Mouse (Mus musculus) lung, postnatal 0 days (tissue): ENCODE results near the gene Gm45521.

Source experiments
- CTCF ChIP-seq: IDR thresholded peaks from 2 replicates; pipeline ENCODE4 v1.5.1; 2016; ENCODE audit warnings: antibody characterized with exemption, mild to moderate bottlenecking
- EP300 ChIP-seq: IDR thresholded peaks from 2 replicates; pipeline ENCODE4 v1.6.1; 2016; ENCODE audit warnings: antibody characterized with exemption, mild to moderate bottlenecking, control low read depth

DNA sequence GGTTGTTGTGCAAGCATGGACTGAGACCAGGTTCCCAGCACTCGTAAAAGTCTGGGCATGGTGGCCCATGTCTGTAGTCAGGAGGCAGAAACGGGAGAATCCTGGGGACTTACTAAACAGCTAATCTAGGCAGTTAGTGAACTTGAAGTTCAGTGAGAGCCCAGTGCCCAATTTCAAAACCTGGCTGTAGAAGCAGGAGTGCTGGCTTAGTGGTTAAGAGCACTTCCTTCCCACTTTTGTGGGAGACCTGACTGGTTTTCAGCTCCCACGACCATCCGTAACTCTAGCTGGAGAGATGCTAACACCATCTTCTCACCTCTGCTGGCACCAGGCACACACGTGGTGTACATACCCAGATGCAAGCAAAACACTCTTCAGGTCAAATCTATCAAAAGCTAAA is 35.6 kb upstream of the Gm45521 start:
- no peak for TF ChIP-seq EP300
- TF ChIP-seq CTCF = no peak
